Mouse (Mus musculus) ES-Bruce4 (cell line): Measurements from ENCODE around the gene Ltbp1.

Experiments
- CTCF ChIP-seq: IDR thresholded peaks from one replicate; pipeline ENCODE4 v1.8.1; 2011; ENCODE audit warnings: low read depth, low read length
- EP300 ChIP-seq: IDR thresholded peaks from 2 replicates; pipeline ENCODE4 v1.6.1; 2011; ENCODE audit warnings: low read depth, low read length; ENCODE audit not compliant: insufficient read depth
- POLR2A ChIP-seq: IDR thresholded peaks from one replicate; pipeline ENCODE4 v1.8.1; 2011; ENCODE audit warnings: low read length; ENCODE audit not compliant: insufficient read depth

- TF ChIP-seq POLR2A: no peak
- TF ChIP-seq CTCF: no peak
- no peak for TF ChIP-seq EP300
Measured at GRCm38 (mm10) chr17:75332289-75332688, 326.9 kb downstream of the Ltbp1 start.
